ENCODE assay signal across 27 mouse cellular contexts in the genomic region with DNA sequence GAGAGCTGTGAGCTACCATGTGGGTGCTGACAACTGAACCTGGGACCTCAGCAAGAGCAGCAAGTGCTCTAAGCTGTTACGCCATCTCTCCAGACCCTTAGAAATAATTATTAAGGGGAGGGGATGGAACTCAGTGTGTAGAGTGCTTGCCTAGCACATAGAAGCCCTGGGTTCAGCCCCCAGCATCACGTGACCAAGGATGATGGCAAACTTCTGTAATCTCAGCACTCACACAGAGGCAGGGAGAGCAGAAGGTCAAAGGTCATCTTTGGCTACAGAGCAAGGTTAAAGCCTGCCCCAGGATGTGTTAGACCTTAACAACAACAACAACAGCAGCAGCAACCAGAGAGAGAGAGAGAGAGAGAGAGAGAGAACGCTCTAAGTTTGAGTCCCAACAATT. TPM values are rescaled to one million over a fixed set of nuclear protein-coding genes. Genes with fewer than 3 reads are reported as not detected.
A peak's percentile ranks its signal among the peaks of the same experiment; 100 is the strongest.
DNase-seq lines count a peak whose midpoint lies in the region; ATAC-seq and TF ChIP-seq lines count a peak whose summit lies in the region.
"Had no signal": no experiment of that assay in that cellular context is flagged by ENCODE, and none has a peak within 500 bp of the region (broad histone marks: within the 10 kb centered on the region; RNA-seq: fewer than 3 reads in every experiment).

No protein-coding gene starts in this region.

- WGBS in liver, adult 2 months, result 80% methylated on average over 3 of the region's 3 CpGs
- 76% methylated on average over 3 of the region's 3 CpGs for WGBS in liver, embryonic 11.5 days

- no peak for ATAC-seq in liver, embryonic 11.5 days (replicated peaks; ENCODE audit: low FRiP score)
- ATAC-seq: activated CD4-positive, CD25-positive, alpha-beta regulatory T cell, adult 4 months; forebrain, embryonic 14.5 days; forebrain, embryonic 16.5 days; Patski had no signal

- no peaks in the 10 kb centered on the region for H3K27me3 ChIP-seq in liver, adult 2 months (ENCODE audit: control insufficient read depth, insufficient read depth, low read length)
- H3K27me3 ChIP-seq in liver, embryonic 11.5 days (replicated peaks; ENCODE audit: control insufficient read depth, insufficient read depth, low read length), result no peaks in the 10 kb centered on the region
- H3K27me3 ChIP-seq in myocyte (ENCODE audit: control insufficient read depth, insufficient read depth, insufficient read length), result peaks cover 4% of the 10 kb centered on the region
- H3K27me3 ChIP-seq: embryonic facial prominence, embryonic 13.5 days; embryonic facial prominence, embryonic 15.5 days; forebrain, embryonic 12.5 days had no signal

- DNase-seq in liver, adult 2 months (ENCODE audit: extremely low read depth, low read depth, low spot score), result peak; percentile 33
- no peak for DNase-seq in liver, embryonic 11.5 days (ENCODE audit: low spot score)
- no peak for DNase-seq in kidney, postnatal 25 days
- DNase-seq in layer of hippocampus, adult 9-11 months, result no peak
- DNase-seq: adrenal gland, adult 8-10 months; adrenal gland, postnatal 14 days; adrenal gland, postnatal 36 days; B cell, adult 2 months; cerebellum, adult 11-12 months; cerebellum, adult 2 months; cerebellum, adult 9-10 months; cerebellum, postnatal 14 days; cerebellum, postnatal 36 days; embryo, embryonic 11 days had no signal

- H3K27ac ChIP-seq in liver, adult 2 months (replicated peaks; ENCODE audit: insufficient read depth, low read depth, low read length), result no peak overlapping the region
- H3K27ac ChIP-seq in liver, embryonic 11.5 days (ENCODE audit: low read depth, low read length), result no peak overlapping the region
- H3K27ac ChIP-seq: embryonic facial prominence, embryonic 13.5 days; embryonic facial prominence, embryonic 15.5 days; forebrain, embryonic 10.5 days; forebrain, embryonic 12.5 days had no signal

- no peaks in the 10 kb centered on the region for H3K79me2 ChIP-seq in liver, adult 2 months (ENCODE audit: control insufficient read depth, insufficient read depth, low read length)
- H3K79me2 ChIP-seq in myocyte (ENCODE audit: control insufficient read depth, insufficient read depth), result no peaks in the 10 kb centered on the region

- no peaks in the 10 kb centered on the region for H3K9me3 ChIP-seq in liver, embryonic 11.5 days (ENCODE audit: control insufficient read depth, low read length)
- H3K9me3 ChIP-seq: embryonic facial prominence, embryonic 13.5 days; embryonic facial prominence, embryonic 15.5 days; forebrain, embryonic 10.5 days; forebrain, embryonic 12.5 days had no signal

- no peak overlapping the region for H3ac ChIP-seq in myocyte (ENCODE audit: control insufficient read depth, insufficient read length)

- H3K36me3 ChIP-seq in liver, adult 2 months (ENCODE audit: control insufficient read depth, insufficient read depth, low read length), result no peaks in the 10 kb centered on the region
- H3K36me3 ChIP-seq in liver, embryonic 11.5 days (ENCODE audit: control insufficient read depth, insufficient read depth, low read length), result no peaks in the 10 kb centered on the region
- no peaks in the 10 kb centered on the region for H3K36me3 ChIP-seq in myocyte (ENCODE audit: control insufficient read depth, insufficient read depth)
- H3K36me3 ChIP-seq: embryonic facial prominence, embryonic 13.5 days; embryonic facial prominence, embryonic 15.5 days; forebrain, embryonic 10.5 days; forebrain, embryonic 12.5 days had no signal

- no peak for TF ChIP-seq CTCF in liver, adult 2 months (IDR thresholded peaks at IDR 0.05; ENCODE audit: low read depth, low read length)

- no peaks in the 10 kb centered on the region for H3K4me1 ChIP-seq in liver, adult 2 months (ENCODE audit: control insufficient read depth, insufficient read depth, low read length)
- H3K4me1 ChIP-seq in liver, embryonic 11.5 days (replicated peaks; ENCODE audit: control insufficient read depth, insufficient read depth, low read length), result no peaks in the 10 kb centered on the region
- H3K4me1 ChIP-seq: embryonic facial prominence, embryonic 13.5 days; embryonic facial prominence, embryonic 15.5 days; forebrain, embryonic 10.5 days; forebrain, embryonic 12.5 days had no signal

- no peak overlapping the region for H3K4me2 ChIP-seq in liver, embryonic 11.5 days
- no peak overlapping the region for H3K4me2 ChIP-seq in myocyte (ENCODE audit: low read depth)
- H3K4me2 ChIP-seq: embryonic facial prominence, embryonic 13.5 days; embryonic facial prominence, embryonic 15.5 days; forebrain, embryonic 12.5 days had no signal

- H3K9ac ChIP-seq in liver, adult 2 months (ENCODE audit: low read depth, low read length), result no peak overlapping the region
- H3K9ac ChIP-seq in liver, embryonic 11.5 days (ENCODE audit: low read depth, low read length), result no peak overlapping the region
- H3K9ac ChIP-seq: embryonic facial prominence, embryonic 13.5 days; embryonic facial prominence, embryonic 15.5 days; forebrain, embryonic 12.5 days had no signal

- no peak for TF ChIP-seq POLR2A in liver, adult 2 months (IDR thresholded peaks at IDR 0.05; ENCODE audit: extremely low read depth, insufficient read depth, low read length)
- no peak for TF ChIP-seq POLR2A in myocyte (IDR thresholded peaks at IDR 0.05; ENCODE audit: insufficient read length, low read depth)

- no peak overlapping the region for H3K4me3 ChIP-seq in liver, adult 2 months (ENCODE audit: insufficient read depth, low read depth, low read length)
- no peak overlapping the region for H3K4me3 ChIP-seq in liver, embryonic 11.5 days (ENCODE audit: low read depth, low read length)
- no peak overlapping the region for H3K4me3 ChIP-seq in myocyte
- H3K4me3 ChIP-seq: embryonic facial prominence, embryonic 13.5 days; embryonic facial prominence, embryonic 15.5 days; erythroblast, embryonic 14.5 days; forebrain, embryonic 10.5 days; forebrain, embryonic 12.5 days had no signal

TF ChIP-seq in myocyte, 11 proteins besides CTCF, POLR2A, EP300 and RAD21:
- TF ChIP-seq MYOG (IDR thresholded peaks at IDR 0.05; ENCODE audit: control insufficient read depth in 1 of 3, insufficient read depth in 1 of 3, insufficient read length in 2 of 3, low read depth in 2 of 3) (no peak), USF1 (IDR thresholded peaks at IDR 0.05; ENCODE audit: low read depth) (peak; percentile 50)

RNA-seq across cellular contexts. Expression of a gene that starts 13.0 kb away (rescaled TPM):
- total RNA-seq in liver, adult 2 months (2014; rRNA removed), result not detected in 2 replicates
- polyA plus RNA-seq in liver, adult 2 months (2012; rRNA removed), result 0.07 TPM in 1 of 2 replicates, not detected in the other
- 0.23 TPM in 1 of 2 replicates, not detected in the other for polyA plus RNA-seq in liver, embryonic 11.5 days (2014; fragmentation: Nextera tagmentation; extraction: Ambion mirVana)
- polyA plus RNA-seq in myocyte (2012; fragmentation: generic; extraction: Trizol), result 0.11 TPM
- total RNA-seq: adrenal gland, postnatal 14 days had no signal
- polyA plus RNA-seq: activated CD4-positive, CD25-positive, alpha-beta regulatory T cell, adult 4 months; embryonic facial prominence, embryonic 13.5 days; embryonic facial prominence, embryonic 15.5 days; forebrain, embryonic 14.5 days; forebrain, embryonic 16.5 days had no signal

RNA-seq across cellular contexts. Expression of a gene that starts 24.2 kb away (rescaled TPM):
- total RNA-seq in liver, adult 2 months (2014; rRNA removed), result not detected in 2 replicates
- not detected in 2 replicates for polyA plus RNA-seq in liver, adult 2 months (2012; rRNA removed)
- polyA plus RNA-seq in liver, embryonic 11.5 days (2014; fragmentation: Nextera tagmentation; extraction: Ambion mirVana), result 0.10 TPM in 1 of 2 replicates, not detected in the other
- polyA plus RNA-seq in myocyte (2012; fragmentation: generic; extraction: Trizol), result not detected
- total RNA-seq: adrenal gland, adult 18-20 months; adrenal gland, adult 8-10 months; adrenal gland, postnatal 14 days; adrenal gland, postnatal 36 days; common myeloid progenitor, adult 5-6 weeks had no signal
- polyA plus RNA-seq: activated CD4-positive, CD25-positive, alpha-beta regulatory T cell, adult 4 months; cerebellum, adult 2 months; erythroblast, embryonic 14.5 days; forebrain, embryonic 10.5 days; forebrain, embryonic 12.5 days; forebrain, embryonic 14.5 days; forebrain, embryonic 16.5 days; Patski had no signal

RNA-seq across cellular contexts. Expression of a gene that starts 51.2 kb away (rescaled TPM):
- total RNA-seq in liver, adult 2 months (2014; rRNA removed), result 11.4 and 12.6 TPM in 2 replicates
- 18.9 and 19.7 TPM in 2 replicates for polyA plus RNA-seq in liver, adult 2 months (2012; rRNA removed)
- polyA plus RNA-seq in liver, embryonic 11.5 days (2014; fragmentation: Nextera tagmentation; extraction: Ambion mirVana), result 8.8 and 10.5 TPM in 2 replicates
- polyA plus RNA-seq in myocyte (2012; fragmentation: generic; extraction: Trizol), result 14.8 TPM

RNA-seq across cellular contexts. Expression of a gene that starts 54.0 kb away (rescaled TPM):
- total RNA-seq in liver, adult 2 months (2014; rRNA removed), result not detected in 2 replicates
- not detected in 2 replicates for polyA plus RNA-seq in liver, adult 2 months (2012; rRNA removed)
- polyA plus RNA-seq in liver, embryonic 11.5 days (2014; fragmentation: Nextera tagmentation; extraction: Ambion mirVana), result not detected in 2 replicates
- not detected for polyA plus RNA-seq in myocyte (2012; fragmentation: generic; extraction: Trizol)
- total RNA-seq: adrenal gland, adult 18-20 months; adrenal gland, adult 8-10 months; adrenal gland, postnatal 14 days; adrenal gland, postnatal 36 days; common myeloid progenitor, adult 5-6 weeks had no signal
- polyA plus RNA-seq: activated CD4-positive, CD25-positive, alpha-beta regulatory T cell, adult 4 months; cerebellum, adult 2 months; embryonic facial prominence, embryonic 11.5 days; embryonic facial prominence, embryonic 13.5 days; embryonic facial prominence, embryonic 15.5 days; erythroblast, embryonic 14.5 days; forebrain, embryonic 10.5 days; forebrain, embryonic 12.5 days; forebrain, embryonic 14.5 days; forebrain, embryonic 16.5 days; Patski had no signal
